Mouse (Mus musculus): ENCODE measurements around the gene Clasp2. TPM values are rescaled to one million over a fixed set of nuclear protein-coding genes. Genes with fewer than 3 reads are reported as not detected.

Gene Clasp2
- total and polyA plus RNA-seq, 3 experiments = 28.7 to 209 (median 30.8) TPM

DNA sequence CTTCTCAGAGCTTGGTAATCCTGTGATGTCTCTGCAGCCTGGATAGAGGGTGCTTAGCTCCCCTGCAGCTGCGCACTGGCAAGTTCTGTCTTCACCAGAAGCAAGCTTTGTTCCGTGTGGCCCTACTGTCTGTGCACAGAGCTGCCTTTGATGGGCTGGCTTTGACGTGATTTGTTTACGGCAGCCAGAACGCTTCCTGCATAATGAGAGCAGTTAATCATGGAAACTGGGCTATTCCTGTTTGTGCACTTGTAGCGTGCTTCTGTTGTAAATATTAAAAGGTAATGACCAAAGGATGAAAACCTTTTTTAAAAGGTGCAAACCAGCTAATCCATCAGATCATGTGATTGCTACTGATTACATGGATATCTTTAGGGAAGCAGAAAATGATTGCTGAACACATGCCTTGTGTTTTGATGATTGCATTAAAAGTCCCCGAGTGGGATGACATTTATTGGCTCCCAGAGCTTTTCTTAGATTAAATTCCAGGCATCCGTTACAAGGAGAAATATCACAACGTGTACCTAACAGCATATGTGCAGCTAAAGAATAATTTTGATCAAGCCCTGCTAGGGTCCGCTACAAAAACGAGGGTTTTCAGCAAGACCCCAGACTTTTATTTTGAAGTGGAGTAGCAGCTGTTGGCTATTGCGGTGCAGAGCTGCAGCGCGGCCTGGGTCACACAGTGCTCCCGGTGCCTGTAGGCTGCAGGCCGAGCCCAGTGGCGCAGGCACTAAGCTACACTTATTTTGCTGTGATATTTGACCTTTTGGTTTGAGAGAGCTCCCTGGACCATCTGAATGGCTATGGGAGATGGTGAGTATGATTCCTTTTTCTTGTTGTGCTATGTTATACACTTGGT is 51.6 kb downstream of the Clasp2 start:
- Histone ChIP-seq H3K36me3 (ENCODE audit: control insufficient read depth in 1 of 2, insufficient read depth in 2 of 2, low read length in 2 of 2) (peaks cover 0 to 3% of the 10 kb centered on the region in 2 experiments; a peak in 2 of 4 replicates), H3K4me3 (ENCODE audit: control insufficient read depth in 1 of 2, insufficient read depth in 1 of 2, low read depth in 2 of 2, low read length in 2 of 2) (no peak overlapping the region), H3K27me3 (ENCODE audit: control insufficient read depth in 1 of 2, insufficient read depth in 2 of 2, low read length in 2 of 2) (no peaks in the 10 kb centered on the region), H3K9me3 (replicated peaks; ENCODE audit: insufficient read depth, low read length) (no peaks in the 10 kb centered on the region), H3K79me2 (ENCODE audit: control insufficient read depth, insufficient read depth, low read length, poor library complexity) (no peaks in the 10 kb centered on the region; the same call in 1 of the 2 replicates), H3K27ac (ENCODE audit: control insufficient read depth, low read depth, low read length) (no peak overlapping the region), H3K9ac (ENCODE audit: control insufficient read depth, low read depth, low read length, poor library complexity, severe bottlenecking) (no peak overlapping the region), H3K4me1 (ENCODE audit: control insufficient read depth in 1 of 2, insufficient read depth in 2 of 2, low read length in 2 of 2) (no peaks in the 10 kb centered on the region)
- TF ChIP-seq POLR2AphosphoS2 (IDR thresholded peaks at IDR 0.05; ENCODE audit: low read length) (no peak), TBP (IDR thresholded peaks at IDR 0.05; ENCODE audit: low read depth, low read length) (no peak), HCFC1 (IDR thresholded peaks at IDR 0.05; ENCODE audit: low read depth, low read length) (no peak), TAL1 (IDR thresholded peaks at IDR 0.05; ENCODE audit: low read length) (no peak), RAD21 (IDR thresholded peaks at IDR 0.05; ENCODE audit: low read depth, low read length) (no peak), JUND (IDR thresholded peaks at IDR 0.05; ENCODE audit: low read depth, low read length) (no peak), NRF1 (IDR thresholded peaks at IDR 0.05; ENCODE audit: insufficient read depth, low read depth, low read length, poor library complexity, severe bottlenecking) (no peak), MAFK (IDR thresholded peaks at IDR 0.05; ENCODE audit: borderline replicate concordance, low read depth, low read length) (no peak), TCF12 (IDR thresholded peaks at IDR 0.05; ENCODE audit: low read depth, low read length) (no peak), GABPA (IDR thresholded peaks at IDR 0.05; ENCODE audit: low read depth, low read length) (no peak), KAT2A (conservative IDR thresholded peaks at IDR 0.05; ENCODE audit: low read depth, low read length) (no peak)
- no peak for DNase-seq (ENCODE audit: low read depth, low spot score)

- Histone ChIP-seq H3K4me1 (ENCODE audit: control insufficient read depth in 1 of 2, insufficient read depth in 2 of 2, low read length in 2 of 2) (no peaks in the 10 kb centered on the region), H3K27me3 (ENCODE audit: control insufficient read depth in 1 of 2, insufficient read depth in 2 of 2, low read length in 2 of 2) (no peaks in the 10 kb centered on the region), H3K27ac (ENCODE audit: control insufficient read depth, low read depth, low read length) (no peak overlapping the region), H3K79me2 (ENCODE audit: control insufficient read depth, insufficient read depth, low read length, poor library complexity) (no peaks in the 10 kb centered on the region; the same call in 1 of the 2 replicates), H3K4me3 (ENCODE audit: control insufficient read depth in 1 of 2, insufficient read depth in 1 of 2, low read depth in 2 of 2, low read length in 2 of 2) (no peak overlapping the region), H3K9me3 (replicated peaks; ENCODE audit: insufficient read depth, low read length) (no peaks in the 10 kb centered on the region), H3K36me3 (ENCODE audit: control insufficient read depth in 1 of 2, insufficient read depth in 2 of 2, low read length in 2 of 2) (peaks cover 0 to 2% of the 10 kb centered on the region in 2 experiments; a peak in 2 of 4 replicates), H3K9ac (ENCODE audit: control insufficient read depth, low read depth, low read length, poor library complexity, severe bottlenecking) (no peak overlapping the region)
- DNase-seq (ENCODE audit: low read depth, low spot score) = no peak
- no peak for TF ChIP-seq ZMIZ1 (IDR thresholded peaks at IDR 0.05; ENCODE audit: low read depth, low read length)
- no peak for TF ChIP-seq GATA1 (IDR thresholded peaks at IDR 0.05; ENCODE audit: low read depth, low read length)
- no peak for TF ChIP-seq USF2 (IDR thresholded peaks at IDR 0.05; ENCODE audit: borderline replicate concordance in 1 of 2, insufficient read depth in 1 of 2, low read depth in 1 of 2, low read length in 2 of 2)
- no peak for TF ChIP-seq POLR2AphosphoS2 (IDR thresholded peaks at IDR 0.05; ENCODE audit: low read length)
- no peak for TF ChIP-seq CTCF (IDR thresholded peaks at IDR 0.05 in 2 of 3, conservative IDR thresholded peaks at IDR 0.05 in 1 of 3; ENCODE audit: control insufficient read depth in 1 of 3, insufficient read depth in 1 of 3, low read depth in 2 of 3, low read length in 3 of 3, poor library complexity in 1 of 3, severe bottlenecking in 1 of 3)
- no peak for TF ChIP-seq MYC (IDR thresholded peaks at IDR 0.05; ENCODE audit: low read depth, low read length)
- TF ChIP-seq NELFE (IDR thresholded peaks at IDR 0.05; ENCODE audit: low read depth, low read length) = no peak
- TF ChIP-seq ZKSCAN1 (IDR thresholded peaks at IDR 0.05; ENCODE audit: low read depth, low read length) = no peak
- no peak for TF ChIP-seq MAX (IDR thresholded peaks at IDR 0.05; ENCODE audit: low read length)
- TF ChIP-seq MAFK (IDR thresholded peaks at IDR 0.05; ENCODE audit: borderline replicate concordance, low read depth, low read length) = no peak
- TF ChIP-seq MEF2A (IDR thresholded peaks at IDR 0.05; ENCODE audit: extremely low read depth, insufficient replicate concordance, low read depth, low read length, poor library complexity, severe bottlenecking) = no peak
- TF ChIP-seq CHD2 (IDR thresholded peaks at IDR 0.05; ENCODE audit: low read length) = no peak
- no peak for TF ChIP-seq HCFC1 (IDR thresholded peaks at IDR 0.05; ENCODE audit: low read depth, low read length)
- no peak for TF ChIP-seq KAT2A (conservative IDR thresholded peaks at IDR 0.05; ENCODE audit: low read depth, low read length)
- TF ChIP-seq TAL1 (IDR thresholded peaks at IDR 0.05; ENCODE audit: low read length) = no peak
- no peak for TF ChIP-seq MXI1 (IDR thresholded peaks at IDR 0.05; ENCODE audit: low read depth, low read length)
- TF ChIP-seq SMC3 (IDR thresholded peaks at IDR 0.05; ENCODE audit: low read depth, low read length) = no peak
Measured at GRCm38 (mm10) chr9:113793513-113793905, 52.2 kb downstream of the Clasp2 start.

All from MEL (cell line).